Comparison of ENCODE assay signal across 10 mouse cellular contexts in genomic region chr1:182021691-182022299, GRCm38 (mm10). TPM values are rescaled to one million over a fixed set of nuclear protein-coding genes. Genes with fewer than 3 reads are reported as not detected.
DNase-seq lines count a peak whose midpoint lies in the region; ATAC-seq lines count a peak whose summit lies in the region.
"Had no signal": no experiment of that assay in that cellular context is flagged by ENCODE, and none has a peak within 500 bp of the region (broad histone marks: within the 10 kb centered on the region; RNA-seq: fewer than 3 reads in every experiment).

No protein-coding gene starts in this region.

- no peak for ATAC-seq in heart, embryonic 11.5 days (replicated peaks; ENCODE audit: insufficient number of reproducible peaks, low FRiP score, low TSS enrichment)
- ATAC-seq in midbrain, embryonic 11.5 days (ENCODE audit: low FRiP score): no peak
- ATAC-seq in hindbrain, embryonic 16.5 days: no peak
- no peak for ATAC-seq in midbrain, embryonic 16.5 days
- ATAC-seq in frontal cortex, adult (ENCODE audit: low TSS enrichment): no peak
- no peak for ATAC-seq in activated CD4-positive, CD25-positive, alpha-beta regulatory T cell, adult 4 months

- 65% methylated on average over 6 of the region's 6 CpGs for WGBS in heart, embryonic 11.5 days (ENCODE audit: insufficient replicate concordance)
- WGBS in heart, embryonic 10.5 days: 76% methylated on average over 6 of the region's 6 CpGs
- 88% methylated on average over 6 of the region's 6 CpGs for WGBS in midbrain, embryonic 11.5 days
- WGBS in midbrain, embryonic 10.5 days: 90% methylated on average over 6 of the region's 6 CpGs
- 73% methylated on average over 6 of the region's 6 CpGs for WGBS in hindbrain, embryonic 16.5 days
- WGBS in midbrain, embryonic 16.5 days: 76% methylated on average over 6 of the region's 6 CpGs

- H3K36me3 ChIP-seq in heart, embryonic 11.5 days (ENCODE audit: control insufficient read depth, insufficient read depth, low read length): no peaks in the 10 kb centered on the region
- no peaks in the 10 kb centered on the region for H3K36me3 ChIP-seq in heart, embryonic 10.5 days
- H3K36me3 ChIP-seq in midbrain, embryonic 11.5 days (ENCODE audit: control insufficient read depth, insufficient read depth, low read length): no peaks in the 10 kb centered on the region
- 0 out of 2 replicates have a peak, but pooled peaks cover 4% of the 10 kb centered on the region for H3K36me3 ChIP-seq in midbrain, embryonic 10.5 days
- H3K36me3 ChIP-seq in hindbrain, embryonic 16.5 days (ENCODE audit: control insufficient read depth, insufficient read depth, low read length): no peaks in the 10 kb centered on the region
- no peaks in the 10 kb centered on the region for H3K36me3 ChIP-seq in midbrain, embryonic 16.5 days (ENCODE audit: control insufficient read depth, insufficient read depth, low read length)
- H3K36me3 ChIP-seq: liver, embryonic 13.5 days; midbrain, embryonic 12.5 days had no signal

- no peaks in the 10 kb centered on the region for H3K27me3 ChIP-seq in heart, embryonic 11.5 days (ENCODE audit: control insufficient read depth, insufficient read depth, low read length)
- no peaks in the 10 kb centered on the region for H3K27me3 ChIP-seq in heart, embryonic 10.5 days (ENCODE audit: insufficient read depth, poor library complexity, severe bottlenecking)
- no peaks in the 10 kb centered on the region for H3K27me3 ChIP-seq in midbrain, embryonic 11.5 days (ENCODE audit: control insufficient read depth, insufficient read depth, low read length)
- H3K27me3 ChIP-seq in midbrain, embryonic 10.5 days (ENCODE audit: low read depth, poor library complexity, severe bottlenecking): peaks cover 7% of the 10 kb centered on the region; the same call in 1 of the 2 replicates
- H3K27me3 ChIP-seq in hindbrain, embryonic 16.5 days (replicated peaks; ENCODE audit: control insufficient read depth, insufficient read depth, low read length): no peaks in the 10 kb centered on the region
- H3K27me3 ChIP-seq in midbrain, embryonic 16.5 days (ENCODE audit: control insufficient read depth, insufficient read depth, low read depth, low read length): no peaks in the 10 kb centered on the region
- H3K27me3 ChIP-seq: midbrain, embryonic 12.5 days had no signal

- DNase-seq in heart, embryonic 10.5 days (ENCODE audit: low spot score): no peak
- DNase-seq in midbrain, embryonic 11.5 days (ENCODE audit: low spot score, missing footprints): peak; percentile 65
- DNase-seq in midbrain, embryonic 10.5 days (ENCODE audit: low spot score): no peak
- DNase-seq: liver, embryonic 13.5 days had no signal

- H3K4me3 ChIP-seq in heart, embryonic 11.5 days (ENCODE audit: low read depth, low read length): no peak overlapping the region
- no peak overlapping the region for H3K4me3 ChIP-seq in heart, embryonic 10.5 days
- H3K4me3 ChIP-seq in midbrain, embryonic 11.5 days (ENCODE audit: low read depth, low read length): no peak overlapping the region
- no peak overlapping the region for H3K4me3 ChIP-seq in midbrain, embryonic 10.5 days
- H3K4me3 ChIP-seq in hindbrain, embryonic 16.5 days (ENCODE audit: low read length): no peak overlapping the region
- H3K4me3 ChIP-seq in midbrain, embryonic 16.5 days (ENCODE audit: low read depth, low read length): no peak overlapping the region
- H3K4me3 ChIP-seq: liver, embryonic 13.5 days had no signal

- H3K27ac ChIP-seq in heart, embryonic 11.5 days (ENCODE audit: low read depth, low read length): 0 out of 2 replicates have a peak overlapping the region, but pooled peaks have one; percentile 95
- H3K27ac ChIP-seq in heart, embryonic 10.5 days: no peak overlapping the region; the same call in 1 of the 2 replicates
- no peak overlapping the region for H3K27ac ChIP-seq in midbrain, embryonic 11.5 days (ENCODE audit: low read depth, low read length)
- no peak overlapping the region for H3K27ac ChIP-seq in midbrain, embryonic 10.5 days (replicated peaks)
- no peak overlapping the region for H3K27ac ChIP-seq in hindbrain, embryonic 16.5 days (ENCODE audit: low read depth, low read length)
- H3K27ac ChIP-seq in midbrain, embryonic 16.5 days (ENCODE audit: low read length): peak overlapping the region; percentile 99; the same call in 1 of the 2 replicates
- H3K27ac ChIP-seq: liver, embryonic 13.5 days had no signal

- no peaks in the 10 kb centered on the region for H3K9me3 ChIP-seq in heart, embryonic 11.5 days (replicated peaks; ENCODE audit: control insufficient read depth, low read length)
- H3K9me3 ChIP-seq in heart, embryonic 10.5 days: no peaks in the 10 kb centered on the region
- H3K9me3 ChIP-seq in midbrain, embryonic 11.5 days (ENCODE audit: control insufficient read depth, low read length): no peaks in the 10 kb centered on the region
- no peaks in the 10 kb centered on the region for H3K9me3 ChIP-seq in midbrain, embryonic 10.5 days (replicated peaks)
- H3K9me3 ChIP-seq in hindbrain, embryonic 16.5 days (ENCODE audit: control insufficient read depth, low read length): no peaks in the 10 kb centered on the region
- H3K9me3 ChIP-seq in midbrain, embryonic 16.5 days (replicated peaks; ENCODE audit: control insufficient read depth, low read length, poor library complexity, severe bottlenecking): no peaks in the 10 kb centered on the region
- H3K9me3 ChIP-seq: liver, embryonic 13.5 days; midbrain, embryonic 12.5 days had no signal

- H3K4me1 ChIP-seq in heart, embryonic 11.5 days (ENCODE audit: control insufficient read depth, insufficient read depth, low read length): peaks cover 28% of the 10 kb centered on the region
- H3K4me1 ChIP-seq in heart, embryonic 10.5 days: peaks cover 36% of the 10 kb centered on the region
- H3K4me1 ChIP-seq in midbrain, embryonic 11.5 days (ENCODE audit: control insufficient read depth, insufficient read depth, low read length): peaks cover 4% of the 10 kb centered on the region; the same call in 1 of the 2 replicates
- H3K4me1 ChIP-seq in midbrain, embryonic 10.5 days: peaks cover 24% of the 10 kb centered on the region
- peaks cover 17% of the 10 kb centered on the region for H3K4me1 ChIP-seq in hindbrain, embryonic 16.5 days (ENCODE audit: control insufficient read depth, insufficient read depth, low read depth, low read length)
- peaks cover 16% of the 10 kb centered on the region for H3K4me1 ChIP-seq in midbrain, embryonic 16.5 days (ENCODE audit: control insufficient read depth, insufficient read depth, low read length)
- H3K4me1 ChIP-seq: liver, embryonic 13.5 days had no signal

- H3K9ac ChIP-seq in heart, embryonic 11.5 days (ENCODE audit: low read depth, low read length): no peak overlapping the region
- no peak overlapping the region for H3K9ac ChIP-seq in midbrain, embryonic 11.5 days (ENCODE audit: low read length)
- no peak overlapping the region for H3K9ac ChIP-seq in hindbrain, embryonic 16.5 days (ENCODE audit: low read depth, low read length)
- H3K9ac ChIP-seq in midbrain, embryonic 16.5 days (ENCODE audit: low read depth, low read length): no peak overlapping the region
- H3K9ac ChIP-seq: liver, embryonic 13.5 days had no signal

- H3K4me2 ChIP-seq in heart, embryonic 11.5 days: no peak overlapping the region
- H3K4me2 ChIP-seq in midbrain, embryonic 11.5 days: no peak overlapping the region
- H3K4me2 ChIP-seq in hindbrain, embryonic 16.5 days (ENCODE audit: low read length): peak overlapping the region; percentile 65; the same call in 1 of the 2 replicates
- H3K4me2 ChIP-seq in midbrain, embryonic 16.5 days (ENCODE audit: low read length): peak overlapping the region; percentile 50
- H3K4me2 ChIP-seq: liver, embryonic 13.5 days had no signal

RNA-seq across cellular contexts. Expression of gene Enah, which starts 2.0 kb away (rescaled TPM):
- 22.1 and 32.1 TPM in 2 replicates for polyA plus RNA-seq in heart, embryonic 11.5 days (2014; fragmentation: Nextera tagmentation; extraction: Ambion mirVana)
- polyA plus RNA-seq in heart, embryonic 10.5 days (2016; fragmentation: Nextera tagmentation; extraction: Ambion mirVana): 19.5 and 24.5 TPM in 2 replicates
- 27.4 and 28.1 TPM in 2 replicates for polyA plus RNA-seq in midbrain, embryonic 11.5 days (2014; fragmentation: Nextera tagmentation; extraction: Ambion mirVana)
- polyA plus RNA-seq in midbrain, embryonic 10.5 days (2016; fragmentation: Nextera tagmentation; extraction: Ambion mirVana): 23.2 and 26.9 TPM in 2 replicates
- polyA plus RNA-seq in hindbrain, embryonic 16.5 days (2015; fragmentation: Nextera tagmentation; extraction: Ambion mirVana): 23.5 and 24.4 TPM in 2 replicates
- polyA plus RNA-seq in midbrain, embryonic 16.5 days (2015; fragmentation: Nextera tagmentation; extraction: Ambion mirVana): 27.3 and 33.5 TPM in 2 replicates
- polyA plus RNA-seq in activated CD4-positive, CD25-positive, alpha-beta regulatory T cell, adult 4 months (2017; shearing (Covaris generic)): 1 to 10 TPM in 1 of 2 experiments, under 1 TPM in 1; 0.29 to 1.3 TPM

Comparison
In these comparisons a context has a peak if more than half of its experiments do, and no peak if none do; other contexts are left out.
1. H3K27ac ChIP-seq: peak in heart, embryonic 11.5 days (single experiment) and midbrain, embryonic 16.5 days (single experiment); none in heart, embryonic 10.5 days (single experiment), midbrain, embryonic 11.5 days (single experiment), midbrain, embryonic 10.5 days (single experiment) and hindbrain, embryonic 16.5 days (single experiment).
2. H3K4me2 ChIP-seq: peak in hindbrain, embryonic 16.5 days (single experiment) and midbrain, embryonic 16.5 days (single experiment); none in heart, embryonic 11.5 days (single experiment) and midbrain, embryonic 11.5 days (single experiment).